Mouse (Mus musculus) MEL (cell line): ENCODE results near the gene Grid1.

Experiments used
- BHLHE40 ChIP-seq: IDR thresholded peaks from 2 replicates; pipeline ENCODE4 v1.6.1; 2012; ENCODE audit warnings: low read depth, mild to moderate bottlenecking, inconsistent platforms, low read length, improper control_type of control experiment, borderline replicate concordance
- CTCF ChIP-seq, 3 experiments: IDR thresholded peaks in 2 of 3; conservative IDR thresholded peaks in 1 of 3; 2 replicates each; pipeline ENCODE4 v1.5.1; 2011 to 2012; ENCODE audit warnings: low read length in 3 of 3, low read depth in 2 of 3, mild to moderate bottlenecking in 2 of 3, improper control_type of control experiment in 1 of 3, inconsistent platforms in 1 of 3, mixed read lengths in 1 of 3, moderate library complexity in 1 of 3; ENCODE audit not compliant: control insufficient read depth in 1 of 3, insufficient read depth in 1 of 3, poor library complexity in 1 of 3, severe bottlenecking in 1 of 3
- E2F4 ChIP-seq: IDR thresholded peaks from 2 replicates; pipeline ENCODE4 v1.6.1; 2011; ENCODE audit warnings: low read depth, low read length, improper control_type of control experiment, borderline replicate concordance
- MEF2A ChIP-seq: IDR thresholded peaks from 2 replicates; pipeline ENCODE4 v1.6.1; 2014; ENCODE audit warnings: low read depth, mild to moderate bottlenecking, inconsistent platforms, low read length, improper control_type of control experiment; ENCODE audit not compliant: poor library complexity, insufficient replicate concordance, severe bottlenecking; ENCODE audit errors: extremely low read depth
- MYC ChIP-seq: IDR thresholded peaks from 2 replicates; pipeline ENCODE4 v1.6.1; 2011; ENCODE audit warnings: low read depth, mild to moderate bottlenecking, low read length, improper control_type of control experiment, moderate library complexity
- POLR2A ChIP-seq, 2 experiments: IDR thresholded peaks; 2 replicates each; pipeline ENCODE4 v1.6.1; 2011 to 2012; ENCODE audit warnings: low read length in 2 of 2, mild to moderate bottlenecking in 2 of 2, control low read depth in 1 of 2, improper control_type of control experiment in 1 of 2, low read depth in 1 of 2, moderate library complexity in 1 of 2; ENCODE audit not compliant: control insufficient read depth in 1 of 2, insufficient read depth in 1 of 2, poor library complexity in 1 of 2

DNA sequence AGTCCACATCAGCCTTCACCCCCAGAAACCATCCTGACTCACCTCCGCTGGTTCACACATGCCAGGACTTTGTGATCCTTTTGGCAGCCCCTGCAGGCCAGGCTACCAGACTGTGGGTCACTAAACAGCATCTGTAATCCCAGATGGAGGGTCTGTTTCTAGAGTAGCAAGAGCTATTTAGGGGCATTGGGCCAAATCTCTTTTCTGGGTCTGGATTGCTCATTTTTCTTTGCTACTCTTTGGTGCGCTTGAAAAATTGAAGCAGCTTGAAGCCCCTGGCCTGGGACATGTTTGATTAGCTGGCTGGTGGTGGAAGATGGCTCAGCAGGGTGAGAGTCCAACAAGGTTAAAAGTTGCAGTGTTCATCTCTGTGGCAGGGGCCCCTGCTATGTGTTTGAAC lies 339.4 kb downstream of the Grid1 start:
- TF ChIP-seq CTCF (IDR thresholded peaks at IDR 0.05 in 2 of 3, conservative IDR thresholded peaks at IDR 0.05 in 1 of 3; ENCODE audit: control insufficient read depth in 1 of 3, insufficient read depth in 1 of 3, low read depth in 2 of 3, low read length in 3 of 3, poor library complexity in 1 of 3, severe bottlenecking in 1 of 3) (no peak), POLR2A (IDR thresholded peaks at IDR 0.05; ENCODE audit: control insufficient read depth in 1 of 2, insufficient read depth in 1 of 2, low read depth in 1 of 2, low read length in 2 of 2, poor library complexity in 1 of 2) (no peak), BHLHE40 (no peak), E2F4 (no peak), MEF2A (no peak), MYC (no peak)
